Mouse (Mus musculus): ENCODE measurements around the gene Ifitm7.
"Not testable (repeated sequence)": the region's sequence is repeated elsewhere in the genome, so short reads cannot be mapped to it uniquely, and the experiment has no call there.

Gene Ifitm7

GRCm38 (mm10) chr16:13981726-13982125, 5.0 kb downstream of the Ifitm7 start:
- not testable (repeated sequence) for DNase-seq (ENCODE audit: extremely low read depth, low read depth)

GRCm38 (mm10) chr16:13977026-13977425, 9.7 kb downstream of the Ifitm7 start:
- DNase-seq (ENCODE audit: extremely low read depth, low read depth): not testable (repeated sequence)

DNA sequence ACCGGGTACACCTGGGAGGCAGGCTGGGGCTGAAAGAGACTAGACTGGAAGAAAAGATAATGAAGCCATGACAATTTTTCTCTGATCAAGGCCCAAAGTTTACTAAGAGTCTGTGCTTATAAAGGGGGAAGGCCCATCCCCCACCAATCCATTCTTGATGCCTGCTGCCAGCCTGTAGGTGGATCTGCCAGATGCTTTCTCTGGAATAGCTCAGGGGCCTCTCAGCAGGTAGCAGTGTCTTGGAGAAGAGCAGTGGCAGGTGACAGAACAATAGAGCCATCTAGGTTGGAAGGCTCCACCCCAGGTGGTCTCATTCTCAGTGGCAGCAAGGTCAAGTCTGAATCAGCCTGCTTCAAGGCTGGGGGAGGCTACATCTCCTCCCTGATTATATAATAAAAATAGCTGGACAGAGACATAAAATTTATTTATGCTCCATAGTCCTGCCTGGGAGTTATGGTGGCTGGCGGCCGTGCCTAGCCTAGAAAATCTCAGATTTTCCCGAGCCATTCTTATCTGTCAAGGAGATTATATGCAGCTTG, 10.3 kb downstream of the Ifitm7 start:
- not testable (repeated sequence) for DNase-seq (ENCODE audit: extremely low read depth, low read depth)

GRCm38 (mm10) chr16:13972051-13972450, 14.6 kb downstream of the Ifitm7 start:
- no peak for DNase-seq (ENCODE audit: extremely low read depth, low read depth)

DNA sequence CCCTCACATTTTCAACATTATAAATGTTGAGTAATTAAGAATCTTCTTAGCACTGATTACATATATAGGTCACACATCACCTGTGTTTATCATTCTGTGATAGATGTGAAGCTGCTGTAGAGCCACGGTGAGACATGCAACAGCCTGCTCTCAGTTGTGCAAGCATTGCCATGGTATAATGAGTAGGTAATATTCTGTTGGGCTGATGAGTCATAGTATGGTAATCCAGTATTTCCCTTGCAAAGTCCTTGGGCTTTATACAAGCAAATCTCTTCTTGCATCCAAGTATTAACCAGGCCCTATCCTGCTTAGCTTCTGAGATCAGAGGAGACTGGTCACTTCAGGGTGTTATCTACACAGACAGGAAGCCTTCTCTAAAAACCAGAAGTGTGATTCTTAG, 17.6 kb downstream of the Ifitm7 start:
- peak; percentile 2 for DNase-seq (ENCODE audit: extremely low read depth, low read depth)

DNA sequence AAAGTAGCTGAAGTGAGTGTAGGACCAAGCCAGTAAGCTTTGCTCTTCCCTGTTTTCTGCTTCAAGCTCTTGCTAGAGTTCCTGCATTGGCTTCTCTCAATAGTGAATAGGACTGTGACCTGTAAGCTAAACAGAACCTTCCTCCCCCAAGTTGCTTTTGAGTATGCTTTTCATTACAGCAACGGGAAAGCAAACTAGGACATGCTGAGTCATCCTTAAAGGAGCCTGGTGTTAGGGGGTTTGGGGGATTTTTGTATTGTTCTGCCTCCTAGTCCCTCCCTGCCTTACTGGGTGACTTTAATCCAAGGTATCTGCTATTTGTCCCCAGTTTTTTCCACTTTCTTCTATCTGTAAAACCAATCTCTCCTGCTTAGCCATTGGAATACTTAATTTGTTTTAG, 24.6 kb downstream of the Ifitm7 start:
- DNase-seq (ENCODE audit: extremely low read depth, low read depth): no peak

- DNase-seq (ENCODE audit: extremely low read depth, low read depth): no peak
Measured at GRCm38 (mm10) chr16:13951245-13951644, 35.4 kb downstream of the Ifitm7 start.

- no peak for DNase-seq (ENCODE audit: extremely low read depth, low read depth)
Measured at GRCm38 (mm10) chr16:13946306-13946705, 40.4 kb downstream of the Ifitm7 start.

- DNase-seq (ENCODE audit: extremely low read depth, low read depth): no peak
Measured at GRCm38 (mm10) chr16:13945153-13945552, 41.5 kb downstream of the Ifitm7 start.

GRCm38 (mm10) chr16:13944752-13945151, 41.9 kb downstream of the Ifitm7 start:
- DNase-seq (ENCODE audit: extremely low read depth, low read depth): no peak

DNA sequence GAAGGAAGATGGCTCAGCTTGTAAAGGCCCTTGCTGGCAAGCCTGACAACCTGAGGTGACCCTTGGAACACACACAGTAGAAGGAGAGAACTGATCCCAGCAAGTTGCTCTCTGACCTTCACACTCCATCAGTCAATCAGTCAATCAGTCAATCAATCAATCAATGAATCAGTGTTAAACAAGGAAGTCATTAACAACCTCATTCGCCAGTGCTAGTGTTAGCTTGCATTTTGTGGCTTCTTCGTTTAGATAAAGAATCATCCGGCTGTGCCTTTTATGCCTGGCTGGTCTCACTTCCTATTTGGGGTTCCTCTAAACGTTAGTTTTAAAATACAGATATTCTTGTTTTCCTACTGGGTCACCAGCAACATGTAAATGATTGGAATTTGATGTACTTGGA, 42.5 kb downstream of the Ifitm7 start:
- peak; percentile 44 for DNase-seq (ENCODE audit: extremely low read depth, low read depth)

DNA sequence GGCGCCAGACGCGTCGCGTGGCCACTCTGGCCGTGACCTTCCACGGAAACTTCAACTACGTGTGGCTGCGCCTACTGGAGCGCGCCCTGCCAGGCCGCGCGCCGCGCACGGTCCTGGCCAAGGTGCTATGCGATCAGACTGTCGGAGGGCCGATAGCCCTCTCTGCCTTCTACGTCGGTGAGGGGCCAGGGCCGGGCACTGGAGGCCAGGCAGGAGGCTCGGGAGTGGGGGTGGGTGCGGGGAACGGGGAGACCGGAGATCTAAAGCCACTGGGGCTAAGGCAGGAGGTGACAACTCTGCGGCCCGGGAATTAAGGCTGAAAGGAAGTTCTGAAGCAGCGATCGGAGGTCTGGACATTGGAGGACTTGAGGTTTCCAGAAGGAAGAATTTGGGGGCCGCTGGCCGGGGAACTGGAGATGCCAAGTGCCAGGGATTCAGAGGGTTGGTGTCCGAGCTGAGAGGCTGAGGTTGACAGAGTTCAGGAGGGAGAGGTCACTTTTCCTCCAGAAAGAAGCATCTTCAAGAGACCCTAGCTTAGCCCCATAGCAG, 45.8 kb downstream of the Ifitm7 start:
- DNase-seq (ENCODE audit: extremely low read depth, low read depth): no peak

DNA sequence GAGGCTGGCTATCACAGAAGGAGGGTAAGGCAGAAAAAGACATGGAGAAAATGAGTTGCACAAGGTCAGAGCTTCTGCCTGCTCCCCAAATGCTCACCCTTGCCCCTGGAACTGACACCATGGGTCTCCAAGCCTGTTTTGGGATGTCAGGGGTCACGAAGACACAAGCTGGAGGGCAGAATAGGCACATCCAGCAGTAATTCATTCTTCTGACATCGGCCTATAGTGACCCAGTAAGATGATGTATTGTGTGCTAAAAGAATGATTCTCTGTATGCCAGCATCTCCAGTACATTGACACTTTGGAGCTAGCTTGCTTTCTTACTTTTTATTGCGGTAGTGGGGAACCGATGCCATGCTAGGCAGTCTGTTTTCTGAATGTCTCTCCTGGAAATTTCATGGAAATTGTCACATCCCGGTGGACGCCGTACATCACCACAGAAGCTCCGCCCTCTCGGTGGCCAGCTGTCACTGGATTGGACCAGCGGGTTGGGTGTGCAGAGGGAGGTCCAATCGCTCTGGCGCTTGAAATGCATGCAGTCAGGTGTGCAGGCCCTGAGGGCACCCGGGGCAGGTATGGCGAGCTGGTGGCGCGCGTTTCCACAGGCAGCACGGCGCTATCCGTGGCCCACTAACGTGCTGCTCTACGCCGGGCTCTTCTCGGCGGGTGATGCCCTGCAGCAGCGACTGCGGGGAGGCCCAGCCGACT, 46.4 kb downstream of the Ifitm7 start:
- DNase-seq (ENCODE audit: extremely low read depth, low read depth): no peak
